Mouse (Mus musculus): ENCODE data around the gene Tfrc. TPM values are rescaled to one million over a fixed set of nuclear protein-coding genes. Genes with fewer than 3 reads are reported as not detected.

Tfrc gene
- total and polyA plus RNA-seq, 2 experiments from 2014 or later = 39.8 to 51.2 TPM

DNA sequence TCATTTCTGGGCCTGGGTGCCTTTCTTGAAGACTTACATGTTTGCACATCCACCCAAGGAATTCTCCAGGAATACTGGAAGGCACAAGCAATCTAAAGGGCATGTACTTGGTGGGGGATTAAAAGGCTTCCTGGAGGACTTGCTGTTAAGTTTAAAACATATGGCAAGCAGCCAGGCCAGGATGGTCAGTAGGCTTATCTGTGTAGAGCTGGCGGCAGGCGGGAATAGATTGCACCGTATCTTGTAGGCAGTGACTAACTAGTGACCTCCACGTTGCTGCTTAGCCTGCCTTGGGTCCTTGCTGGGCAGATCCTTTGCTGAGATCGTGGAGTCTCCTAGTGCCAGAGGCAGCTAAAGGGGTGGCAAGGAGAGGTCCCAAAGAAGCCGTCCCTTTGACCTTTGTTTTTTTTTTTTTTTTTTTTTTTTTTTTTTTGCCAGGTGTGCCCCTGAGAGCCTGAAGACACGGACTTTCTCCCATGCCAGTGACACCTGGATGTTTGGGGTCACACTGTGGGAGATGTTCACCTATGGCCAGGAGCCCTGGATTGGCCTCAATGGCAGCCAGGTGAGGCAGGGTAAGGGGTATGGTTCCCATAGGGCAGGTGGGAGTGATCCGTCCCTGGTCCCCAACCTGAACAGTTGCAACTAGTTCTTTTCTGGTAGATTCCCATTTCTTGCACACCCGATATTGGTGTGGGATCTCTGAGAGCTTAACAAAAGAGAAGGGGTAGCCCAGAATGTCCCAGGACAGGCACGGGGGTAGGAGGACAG is 61.8 kb downstream of the Tfrc start:
- H3K9ac ChIP-seq (replicated peaks; ENCODE audit: low read length, poor library complexity, severe bottlenecking) = no peak overlapping the region
- no peaks in the 10 kb centered on the region for H3K27me3 ChIP-seq (ENCODE audit: insufficient read depth, low read length)
- no peak for DNase-seq (ENCODE audit: low spot score)
- no peaks in the 10 kb centered on the region for H3K9me3 ChIP-seq (ENCODE audit: low read length)
- H3K4me2 ChIP-seq (ENCODE audit: low read depth, low read length, poor library complexity, severe bottlenecking) = no peak overlapping the region
- H3K4me1 ChIP-seq (ENCODE audit: insufficient read depth, low read length) = 0 out of 2 replicates have a peak, but pooled peaks cover 9% of the 10 kb centered on the region
- no peak for TF ChIP-seq CTCF (IDR thresholded peaks at IDR 0.05)
- no peak for ATAC-seq (ENCODE audit: low FRiP score)
- no peak overlapping the region for H3K4me3 ChIP-seq (ENCODE audit: low read depth, low read length)
- 88% methylated on average over 10 of the region's 10 CpGs for WGBS
- H3K27ac ChIP-seq (ENCODE audit: low read depth, low read length) = no peak overlapping the region
- H3K36me3 ChIP-seq (ENCODE audit: insufficient read depth, low read length) = peaks cover 66% of the 10 kb centered on the region

GRCm38 (mm10) chr16:32671206-32671887 is 62.6 kb downstream of the Tfrc start:
- H3K36me3 ChIP-seq (ENCODE audit: insufficient read depth, low read length) = peaks cover 68% of the 10 kb centered on the region
- no peaks in the 10 kb centered on the region for H3K9me3 ChIP-seq (ENCODE audit: low read length)
- no peak overlapping the region for H3K27ac ChIP-seq (ENCODE audit: low read depth, low read length)
- ATAC-seq (ENCODE audit: low FRiP score) (no peak), DNase-seq (ENCODE audit: low spot score) (no peak)
- no peak for TF ChIP-seq CTCF (IDR thresholded peaks at IDR 0.05)
- 88% methylated on average over 13 of the region's 13 CpGs for WGBS
- H3K4me3 ChIP-seq (ENCODE audit: low read depth, low read length) = no peak overlapping the region
- 0 out of 2 replicates have a peak, but pooled peaks cover 7% of the 10 kb centered on the region for H3K4me1 ChIP-seq (ENCODE audit: insufficient read depth, low read length)
- no peaks in the 10 kb centered on the region for H3K27me3 ChIP-seq (ENCODE audit: insufficient read depth, low read length)
- no peak overlapping the region for H3K4me2 ChIP-seq (ENCODE audit: low read depth, low read length, poor library complexity, severe bottlenecking)
- no peak overlapping the region for H3K9ac ChIP-seq (replicated peaks; ENCODE audit: low read length, poor library complexity, severe bottlenecking)

- no peak overlapping the region for H3K27ac ChIP-seq (ENCODE audit: low read depth, low read length)
- H3K4me1 ChIP-seq (ENCODE audit: insufficient read depth, low read length) = 0 out of 2 replicates have a peak, but pooled peaks cover 5% of the 10 kb centered on the region
- no peak for DNase-seq (ENCODE audit: low spot score)
- no peak overlapping the region for H3K4me2 ChIP-seq (ENCODE audit: low read depth, low read length, poor library complexity, severe bottlenecking)
- H3K9ac ChIP-seq (replicated peaks; ENCODE audit: low read length, poor library complexity, severe bottlenecking) = no peak overlapping the region
- ATAC-seq (ENCODE audit: low FRiP score) = no peak
- no peak overlapping the region for H3K4me3 ChIP-seq (ENCODE audit: low read depth, low read length)
- H3K27me3 ChIP-seq (ENCODE audit: insufficient read depth, low read length) = no peaks in the 10 kb centered on the region
- H3K36me3 ChIP-seq (ENCODE audit: insufficient read depth, low read length) = peaks cover 76% of the 10 kb centered on the region
- H3K9me3 ChIP-seq (ENCODE audit: low read length) = no peaks in the 10 kb centered on the region
- WGBS = 94% methylated on average over 7 of the region's 7 CpGs
- no peak for TF ChIP-seq CTCF (IDR thresholded peaks at IDR 0.05)
These were observed 63.5 kb downstream of the Tfrc start for GRCm38 (mm10) chr16:32672250-32672649.

DNA sequence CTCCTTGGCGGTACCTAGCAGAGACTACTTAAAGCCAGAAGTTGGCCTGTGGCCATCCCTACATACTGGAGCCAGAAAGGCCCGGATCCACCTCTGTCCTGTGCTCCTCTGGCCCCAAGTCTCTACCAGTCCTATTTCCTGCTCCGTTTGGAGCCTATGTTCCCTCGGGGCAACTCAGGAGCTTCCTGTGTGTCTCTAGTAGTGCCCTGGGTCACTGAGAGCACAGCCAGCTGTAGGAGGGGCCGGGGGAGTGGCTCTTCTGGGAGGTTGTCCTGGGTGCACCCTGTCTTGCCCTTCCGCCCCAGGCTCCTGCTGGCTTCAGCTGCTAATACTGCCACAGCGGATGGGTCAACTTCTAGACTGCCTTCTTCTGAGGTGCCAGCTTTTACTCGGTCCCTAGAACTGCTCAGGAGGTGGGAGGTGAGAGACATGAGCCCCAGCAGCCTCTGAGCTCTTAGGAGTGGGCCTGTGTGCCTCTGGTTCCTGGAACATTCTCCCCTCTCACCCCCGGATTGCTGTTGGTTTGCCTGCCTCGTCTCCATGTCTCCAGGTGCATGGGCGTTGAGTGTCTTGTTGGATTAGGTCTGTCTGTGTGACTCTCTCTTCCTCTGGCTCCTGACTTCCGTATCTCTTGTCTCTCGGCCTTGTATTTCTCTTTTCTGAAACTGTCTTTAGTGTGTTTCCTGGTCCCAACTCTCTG is 64.3 kb downstream of the Tfrc start:
- no peak for DNase-seq (ENCODE audit: low spot score)
- Histone ChIP-seq H3K9me3 (ENCODE audit: low read length) (no peaks in the 10 kb centered on the region), H3K4me3 (ENCODE audit: low read depth, low read length) (no peak overlapping the region), H3K4me1 (ENCODE audit: insufficient read depth, low read length) (no peaks in the 10 kb centered on the region), H3K27me3 (ENCODE audit: insufficient read depth, low read length) (no peaks in the 10 kb centered on the region), H3K27ac (ENCODE audit: low read depth, low read length) (no peak overlapping the region), H3K36me3 (ENCODE audit: insufficient read depth, low read length) (peaks cover 82% of the 10 kb centered on the region), H3K9ac (replicated peaks; ENCODE audit: low read length, poor library complexity, severe bottlenecking) (no peak overlapping the region), H3K4me2 (ENCODE audit: low read depth, low read length, poor library complexity, severe bottlenecking) (no peak overlapping the region)
- no peak for ATAC-seq (ENCODE audit: low FRiP score)
- no peak for TF ChIP-seq CTCF (IDR thresholded peaks at IDR 0.05)
- 84% methylated on average over 13 of the region's 13 CpGs for WGBS

DNA sequence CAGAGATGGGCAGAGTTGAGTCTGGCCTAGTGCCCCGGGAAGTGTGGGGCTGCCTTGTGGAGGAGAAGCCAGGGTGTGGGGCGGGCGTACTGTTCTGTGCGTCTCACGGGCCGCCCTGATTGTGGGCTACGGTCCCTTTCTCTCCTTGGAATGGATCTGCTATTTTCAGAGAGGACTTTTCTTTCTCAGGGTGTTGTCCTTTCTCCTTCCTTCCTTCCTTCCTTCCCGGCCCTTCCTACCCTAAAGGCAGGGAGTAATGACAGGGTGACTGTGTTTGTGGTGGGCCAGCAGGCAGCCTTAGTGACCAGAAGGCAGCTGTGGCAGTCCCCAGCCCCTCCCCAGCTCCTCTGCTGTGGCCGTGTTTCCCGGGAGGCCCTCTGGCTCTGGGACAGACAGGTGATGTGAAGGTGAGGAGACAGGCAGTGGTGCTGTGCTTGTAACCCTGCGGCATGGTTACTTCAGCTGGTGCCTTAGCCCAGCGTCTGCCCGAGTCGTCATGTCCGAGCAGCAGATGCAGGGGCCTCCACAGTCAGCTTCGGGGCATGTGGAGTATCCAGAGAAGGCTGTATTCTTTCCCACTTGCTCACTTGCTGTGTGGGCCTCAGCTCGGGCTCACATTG is 65.5 kb downstream of the Tfrc start:
- ATAC-seq (ENCODE audit: low FRiP score) (no peak), DNase-seq (ENCODE audit: low spot score) (no peak)
- no peak overlapping the region for H3K4me2 ChIP-seq (ENCODE audit: low read depth, low read length, poor library complexity, severe bottlenecking)
- no peak overlapping the region for H3K4me3 ChIP-seq (ENCODE audit: low read depth, low read length)
- no peak overlapping the region for H3K9ac ChIP-seq (replicated peaks; ENCODE audit: low read length, poor library complexity, severe bottlenecking)
- H3K9me3 ChIP-seq (ENCODE audit: low read length) = no peaks in the 10 kb centered on the region
- peaks cover 89% of the 10 kb centered on the region for H3K36me3 ChIP-seq (ENCODE audit: insufficient read depth, low read length)
- 87% methylated on average over 17 of the region's 17 CpGs for WGBS
- no peaks in the 10 kb centered on the region for H3K27me3 ChIP-seq (ENCODE audit: insufficient read depth, low read length)
- H3K27ac ChIP-seq (ENCODE audit: low read depth, low read length) = no peak overlapping the region
- no peak for TF ChIP-seq CTCF (IDR thresholded peaks at IDR 0.05)
- no peaks in the 10 kb centered on the region for H3K4me1 ChIP-seq (ENCODE audit: insufficient read depth, low read length)

All from midbrain, postnatal 0 days (tissue).